26 mouse cellular contexts compared by ENCODE assay signal in the genomic region with DNA sequence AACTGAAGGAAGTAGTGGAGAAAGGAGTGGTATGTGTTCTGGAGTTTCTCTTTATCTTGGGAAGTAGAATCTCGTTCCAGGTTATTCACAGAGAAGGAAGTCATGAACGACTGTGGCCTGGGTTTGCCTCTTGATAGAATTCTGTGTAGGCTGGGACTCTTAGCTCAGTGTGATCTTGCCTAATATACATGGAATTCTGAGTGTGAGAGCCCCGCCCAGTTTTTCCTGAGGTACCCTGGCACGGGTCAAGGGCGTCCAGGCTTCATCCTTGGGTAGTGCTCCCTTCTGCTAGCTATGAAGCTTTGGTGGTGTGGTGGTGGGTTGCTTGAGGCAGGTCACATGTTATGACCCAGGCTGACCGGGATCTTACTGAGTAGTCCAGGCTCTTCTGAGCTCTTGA. TPM values are rescaled to one million over a fixed set of nuclear protein-coding genes. Genes with fewer than 3 reads are reported as not detected.
DNase-seq lines count a peak whose midpoint lies in the region; ATAC-seq and TF ChIP-seq lines count a peak whose summit lies in the region.
"Had no signal": no experiment of that assay in that cellular context is flagged by ENCODE, and none has a peak within 500 bp of the region (broad histone marks: within the 10 kb centered on the region; RNA-seq: fewer than 3 reads in every experiment).

No protein-coding gene starts in this region.

- intact Hi-C loops in gastrocnemius, postnatal 36 days (cut with DNase I): no loop called here

- peaks cover 53% of the 10 kb centered on the region for H3K36me3 ChIP-seq in kidney, postnatal 0 days (ENCODE audit: insufficient read depth, low read length)
- peaks cover 73% of the 10 kb centered on the region for H3K36me3 ChIP-seq in kidney, embryonic 15.5 days

- H3K9ac ChIP-seq in kidney, postnatal 0 days (ENCODE audit: low read depth, low read length): no peak overlapping the region
- no peak overlapping the region for H3K9ac ChIP-seq in kidney, embryonic 15.5 days
- H3K9ac ChIP-seq: embryonic facial prominence, embryonic 12.5 days; forebrain, embryonic 15.5 days; hindbrain, embryonic 14.5 days; limb, embryonic 13.5 days; midbrain, embryonic 12.5 days; stomach, embryonic 15.5 days had no signal

- no peaks in the 10 kb centered on the region for H3K9me3 ChIP-seq in kidney, postnatal 0 days (replicated peaks; ENCODE audit: low read length)
- no peaks in the 10 kb centered on the region for H3K9me3 ChIP-seq in kidney, embryonic 15.5 days (replicated peaks)
- H3K9me3 ChIP-seq: embryonic facial prominence, embryonic 12.5 days; forebrain, embryonic 15.5 days; limb, embryonic 13.5 days; midbrain, embryonic 12.5 days; stomach, embryonic 15.5 days had no signal

- H3K4me2 ChIP-seq in kidney, postnatal 0 days (ENCODE audit: low read length): no peak overlapping the region
- no peak overlapping the region for H3K4me2 ChIP-seq in kidney, embryonic 15.5 days
- H3K4me2 ChIP-seq: embryonic facial prominence, embryonic 12.5 days; forebrain, embryonic 15.5 days; hindbrain, embryonic 14.5 days; limb, embryonic 13.5 days; liver, embryonic 11.5 days; midbrain, embryonic 12.5 days; stomach, embryonic 15.5 days had no signal

- 0 out of 2 replicates have a peak, but pooled peaks have one; percentile 13 for ATAC-seq in kidney, postnatal 0 days (replicated peaks; ENCODE audit: low FRiP score, low read depth)
- ATAC-seq in kidney, embryonic 15.5 days (replicated peaks; ENCODE audit: low FRiP score): no peak
- ATAC-seq: forebrain, embryonic 15.5 days had no signal

- WGBS in kidney, postnatal 0 days: 91% methylated on average over 6 of the region's 6 CpGs
- WGBS in kidney, embryonic 15.5 days: 90% methylated on average over 6 of the region's 6 CpGs
- WGBS in lung, adult 2 months: 51% methylated on average over 6 of the region's 6 CpGs

- H3K27me3 ChIP-seq in kidney, postnatal 0 days (ENCODE audit: insufficient read depth, low read length): no peaks in the 10 kb centered on the region
- no peaks in the 10 kb centered on the region for H3K27me3 ChIP-seq in kidney, embryonic 15.5 days
- H3K27me3 ChIP-seq: CH12.LX; embryonic facial prominence, embryonic 12.5 days; forebrain, embryonic 15.5 days; limb, embryonic 13.5 days; midbrain, embryonic 12.5 days; stomach, embryonic 15.5 days had no signal

- TF ChIP-seq POLR2A in lung, adult 2 months (IDR thresholded peaks at IDR 0.05; ENCODE audit: borderline replicate concordance, extremely low read depth, low read depth, low read length): no peak

- H3K4me3 ChIP-seq in kidney, postnatal 0 days (replicated peaks; ENCODE audit: low read depth, low read length): no peak overlapping the region
- no peak overlapping the region for H3K4me3 ChIP-seq in kidney, embryonic 15.5 days (replicated peaks)
- H3K4me3 ChIP-seq in lung, adult 2 months (replicated peaks; ENCODE audit: extremely low read depth, low read depth, low read length): no peak overlapping the region
- H3K4me3 ChIP-seq: embryonic facial prominence, embryonic 12.5 days; forebrain, embryonic 15.5 days; gastrocnemius, adult 2 months; heart, adult 2 months; limb, embryonic 13.5 days; midbrain, embryonic 12.5 days; stomach, embryonic 15.5 days had no signal

- H3K4me1 ChIP-seq in kidney, postnatal 0 days (replicated peaks; ENCODE audit: insufficient read depth, low read length): no peaks in the 10 kb centered on the region
- no peaks in the 10 kb centered on the region for H3K4me1 ChIP-seq in kidney, embryonic 15.5 days
- peaks cover 2% of the 10 kb centered on the region; the same call in 1 of the 2 replicates for H3K4me1 ChIP-seq in lung, adult 2 months (ENCODE audit: control insufficient read depth, insufficient read depth, low read length)
- H3K4me1 ChIP-seq: embryonic facial prominence, embryonic 12.5 days; forebrain, embryonic 15.5 days; limb, embryonic 13.5 days; midbrain, embryonic 12.5 days; stomach, embryonic 15.5 days had no signal

- no peak for TF ChIP-seq CTCF in kidney, postnatal 0 days (IDR thresholded peaks at IDR 0.05; ENCODE audit: low read depth)
- no peak for TF ChIP-seq CTCF in lung, adult 2 months (IDR thresholded peaks at IDR 0.05; ENCODE audit: insufficient read depth, low read length)

- no peak for DNase-seq in kidney, postnatal 0 days (ENCODE audit: low spot score)
- peak; percentile 20 for DNase-seq in lung, adult 2 months
- peak; percentile 17 for DNase-seq in lung, postnatal 10 days
- no peak for DNase-seq in gastrocnemius, postnatal 36 days
- no peak for DNase-seq in frontal cortex, postnatal 36 days (ENCODE audit: low spot score in 2 of 2)
- DNase-seq in retina, embryonic 14.5 days (ENCODE audit: low spot score): no peak
- DNase-seq: adrenal gland, postnatal 10 days; cerebellum, adult 11-12 months; cerebellum, adult 9-11 months; embryo, embryonic 11 days; gastrocnemius, adult 2 months; heart, adult 2 months; kidney, adult 18-20 months; kidney, postnatal 4 days; retina, postnatal 1 day; right cerebral cortex, postnatal 14 days; thymus, postnatal 14 days had no signal

- no peak overlapping the region for H3K27ac ChIP-seq in kidney, postnatal 0 days
- H3K27ac ChIP-seq in kidney, embryonic 15.5 days: no peak overlapping the region
- H3K27ac ChIP-seq: embryonic facial prominence, embryonic 12.5 days; forebrain, embryonic 15.5 days; gastrocnemius, adult 2 months; heart, adult 2 months; hindbrain, embryonic 14.5 days; limb, embryonic 13.5 days; midbrain, embryonic 12.5 days; stomach, embryonic 15.5 days had no signal

RNA-seq across cellular contexts. Expression of a gene that starts 20.8 kb away (rescaled TPM):
- polyA plus RNA-seq in kidney, postnatal 0 days (2015; fragmentation: Nextera tagmentation; extraction: Ambion mirVana): 5.9 and 6.0 TPM in 2 replicates
- 11.6 and 11.7 TPM in 2 replicates for polyA plus RNA-seq in kidney, embryonic 15.5 days (2015; fragmentation: Nextera tagmentation; extraction: Ambion mirVana)
- 12.4 and 16.6 TPM in 2 replicates for polyA plus RNA-seq in lung, adult 2 months (2012; rRNA removed)
- 10 to 100 TPM; 12.2 to 12.8 TPM for total RNA-seq in gastrocnemius, postnatal 36 days (2021)

RNA-seq across cellular contexts. Expression of a gene that starts 58.0 kb away (rescaled TPM):
- 53.1 and 58.0 TPM in 2 replicates for polyA plus RNA-seq in kidney, postnatal 0 days (2015; fragmentation: Nextera tagmentation; extraction: Ambion mirVana)
- polyA plus RNA-seq in kidney, embryonic 15.5 days (2015; fragmentation: Nextera tagmentation; extraction: Ambion mirVana): 51.5 and 59.1 TPM in 2 replicates
- polyA plus RNA-seq in lung, adult 2 months (2012; rRNA removed): 24.7 and 33.7 TPM in 2 replicates
- 1 to 10 TPM; 7.6 to 7.9 TPM for total RNA-seq in gastrocnemius, postnatal 36 days (2021)

Comparison
In these comparisons a context has a peak if more than half of its experiments do, and no peak if none do; other contexts are left out.
1. DNase-seq: peak in lung, adult 2 months (single experiment) and lung, postnatal 10 days (single experiment); none in kidney, postnatal 0 days (single experiment), gastrocnemius, postnatal 36 days (0 of 2), frontal cortex, postnatal 36 days (0 of 2) and retina, embryonic 14.5 days (single experiment).